Mouse (Mus musculus) heart, embryonic 12.5 days (tissue): ENCODE data around the gene Apopt1. TPM values are rescaled to one million over a fixed set of nuclear protein-coding genes. Genes with fewer than 3 reads are reported as not detected.
"Not testable (repeated sequence)": the region's sequence is repeated elsewhere in the genome, so short reads cannot be mapped to it uniquely, and the experiment has no call there.

Source experiments
- ATAC-seq: fragments of 200-750 bp; cut with Nextera tagmentation; 2 replicates; pipeline ENCODE4 v1.8.0; 2017; ENCODE audit warnings: moderate TSS enrichment, moderate library complexity; ENCODE audit not compliant: insufficient number of reproducible peaks, low FRiP score
- H3K27ac ChIP-seq: fragments of 300-500 bp; sonication (generic); 2 replicates; pipeline ENCODE4 v1.5.1; 2016; ENCODE audit warnings: mild to moderate bottlenecking, moderate library complexity; ENCODE audit not compliant: poor library complexity, severe bottlenecking
- H3K27me3 ChIP-seq: fragments of 300-500 bp; sonication (generic); replicated peaks from 2 replicates; pipeline ENCODE4 v1.6.1; 2016; ENCODE audit warnings: mild to moderate bottlenecking, moderate library complexity
- H3K36me3 ChIP-seq: fragments of 300-500 bp; sonication (generic); 2 replicates; pipeline ENCODE4 v1.6.1; 2016; ENCODE audit warnings: mild to moderate bottlenecking, moderate library complexity
- H3K4me1 ChIP-seq: fragments of 300-500 bp; sonication (generic); replicated peaks from 2 replicates; pipeline ENCODE4 v1.6.1; 2016; ENCODE audit warnings: mild to moderate bottlenecking
- H3K4me2 ChIP-seq: fragments of 300-500 bp; sonication (generic); 2 replicates; pipeline ENCODE4 v1.6.1; 2016; ENCODE audit warnings: mild to moderate bottlenecking, moderate library complexity
- H3K4me3 ChIP-seq: fragments of 300-500 bp; sonication (generic); 2 replicates; pipeline ENCODE4 v1.5.1; 2016; ENCODE audit warnings: mild to moderate bottlenecking
- H3K9ac ChIP-seq: fragments of 300-500 bp; sonication (generic); 2 replicates; pipeline ENCODE4 v1.6.1; 2016; ENCODE audit warnings: mild to moderate bottlenecking, moderate library complexity
- H3K9me3 ChIP-seq: fragments of 300-500 bp; sonication (generic); replicated peaks from 2 replicates; pipeline ENCODE4 v1.6.1; 2016; ENCODE audit warnings: mild to moderate bottlenecking, moderate library complexity
- WGBS: fragments of 180-500 bp; shearing (Covaris S2); methylation state at CpG from one replicate; pipeline ENCODE4 v1.1.7; 2016; 5-methylcytosine and 5-hydroxymethylcytosine counted together
- polyA plus RNA-seq: library from polyadenylated mRNA; unstranded; fragments of >200 nt; fragmentation: Nextera tagmentation; extraction: Ambion mirVana; gene quantifications from 2 replicates; pipeline ENCODE4 v1.2.1, GENCODE M21; 2016

Apopt1 gene
- polyA plus RNA-seq, 1 experiment from 2014 or later: 48.8 TPM

GRCm38 (mm10) chr12:111705186-111705973 is 7.7 kb upstream of the Apopt1 start:
- Histone ChIP-seq H3K9me3 (no peaks in the 10 kb centered on the region), H3K9ac (0 out of 2 replicates have a peak overlapping the region, but pooled peaks have one; percentile 38), H3K27ac (peak overlapping the region; percentile 50), H3K4me3 (no peak overlapping the region), H3K4me2 (peak overlapping the region; percentile 27; the same call in 1 of the 2 replicates), H3K4me1 (peaks cover 32% of the 10 kb centered on the region), H3K36me3 (peaks cover 24% of the 10 kb centered on the region), H3K27me3 (no peaks in the 10 kb centered on the region)
- ATAC-seq: peak; percentile 54; the same call in 1 of the 2 replicates
- 51% methylated on average over 15 of the region's 15 CpGs for WGBS

GRCm38 (mm10) chr12:111708181-111708580 is 4.9 kb upstream of the Apopt1 start:
- no peak overlapping the region for H3K4me2 ChIP-seq
- H3K27ac ChIP-seq: no peak overlapping the region
- no peak for ATAC-seq
- peaks cover 33% of the 10 kb centered on the region for H3K36me3 ChIP-seq
- H3K4me3 ChIP-seq: no peak overlapping the region
- peaks cover 44% of the 10 kb centered on the region for H3K4me1 ChIP-seq
- H3K9ac ChIP-seq: no peak overlapping the region
- no peaks in the 10 kb centered on the region for H3K9me3 ChIP-seq
- 75% methylated on average over 4 of the region's 4 CpGs for WGBS
- H3K27me3 ChIP-seq: no peaks in the 10 kb centered on the region

GRCm38 (mm10) chr12:111710091-111710490 is 3.0 kb upstream of the Apopt1 start:
- Histone ChIP-seq H3K4me3 (no peak overlapping the region), H3K27me3 (no peaks in the 10 kb centered on the region), H3K4me1 (peaks cover 38% of the 10 kb centered on the region), H3K4me2 (no peak overlapping the region), H3K9me3 (no peaks in the 10 kb centered on the region), H3K36me3 (peaks cover 33% of the 10 kb centered on the region), H3K27ac (no peak overlapping the region), H3K9ac (no peak overlapping the region)
- 81% methylated on average over 10 of the region's 10 CpGs for WGBS
- no peak for ATAC-seq

GRCm38 (mm10) chr12:111712476-111712875 is 585 bp upstream of the Apopt1 start:
- WGBS: under 1% methylated on average over 31 of the region's 33 CpGs
- peaks cover 41% of the 10 kb centered on the region for H3K36me3 ChIP-seq
- ATAC-seq: peak; percentile 31
- H3K27me3 ChIP-seq: no peaks in the 10 kb centered on the region
- H3K9ac ChIP-seq: peak overlapping the region; percentile 99
- peak overlapping the region; percentile 100 for H3K4me3 ChIP-seq
- H3K4me1 ChIP-seq: peaks cover 23% of the 10 kb centered on the region
- H3K27ac ChIP-seq: peak overlapping the region; percentile 81
- peak overlapping the region; percentile 90 for H3K4me2 ChIP-seq
- no peaks in the 10 kb centered on the region for H3K9me3 ChIP-seq

- not testable (repeated sequence) for H3K27ac ChIP-seq, ATAC-seq, H3K27me3 ChIP-seq, H3K9me3 ChIP-seq, H3K9ac ChIP-seq
- 75% methylated on average over 6 of the region's 6 CpGs for WGBS
- Histone ChIP-seq H3K36me3 (peaks cover 31% of the 10 kb centered on the region), H3K4me2 (peak overlapping the region; percentile 90), H3K4me1 (peaks cover 15% of the 10 kb centered on the region), H3K4me3 (peak overlapping the region; percentile 100)
Observed at GRCm38 (mm10) chr12:111713880-111714279, 819 bp downstream of the Apopt1 start.

- no peak overlapping the region for H3K27ac ChIP-seq
- H3K4me3 ChIP-seq: no peak overlapping the region
- peaks cover 11% of the 10 kb centered on the region for H3K36me3 ChIP-seq
- H3K27me3 ChIP-seq: no peaks in the 10 kb centered on the region
- no peak for ATAC-seq
- H3K4me2 ChIP-seq: no peak overlapping the region
- H3K4me1 ChIP-seq: peaks cover 11% of the 10 kb centered on the region
- no peak overlapping the region for H3K9ac ChIP-seq
- WGBS: 95% methylated on average over 7 of the region's 7 CpGs
- H3K9me3 ChIP-seq: no peaks in the 10 kb centered on the region
Observed at GRCm38 (mm10) chr12:111716505-111716904, 3.4 kb downstream of the Apopt1 start.

- Histone ChIP-seq H3K4me3 (no peak overlapping the region), H3K9me3 (no peaks in the 10 kb centered on the region), H3K27ac (no peak overlapping the region), H3K36me3 (peaks cover 18% of the 10 kb centered on the region), H3K27me3 (no peaks in the 10 kb centered on the region), H3K9ac (no peak overlapping the region), H3K4me1 (peaks cover 3% of the 10 kb centered on the region), H3K4me2 (no peak overlapping the region)
- ATAC-seq: no peak
- 63% methylated on average over 8 of the region's 8 CpGs for WGBS
Observed at GRCm38 (mm10) chr12:111718656-111719055, 5.6 kb downstream of the Apopt1 start.

GRCm38 (mm10) chr12:111720222-111720621 is 7.2 kb downstream of the Apopt1 start:
- Histone ChIP-seq H3K4me2 (no peak overlapping the region), H3K27ac (no peak overlapping the region)
- no peak for ATAC-seq

GRCm38 (mm10) chr12:111722654-111723053 is 9.6 kb downstream of the Apopt1 start:
- Histone ChIP-seq H3K27me3 (no peaks in the 10 kb centered on the region), H3K36me3 (peaks cover 46% of the 10 kb centered on the region), H3K27ac (no peak overlapping the region), H3K4me2 (no peak overlapping the region), H3K4me1 (peaks cover 8% of the 10 kb centered on the region), H3K4me3 (no peak overlapping the region), H3K9ac (no peak overlapping the region), H3K9me3 (no peaks in the 10 kb centered on the region)
- no peak for ATAC-seq
- WGBS: 72% methylated on average over 9 of the region's 9 CpGs

More at GRCm38 (mm10) chr12:111720222-111720621, 7.2 kb downstream of the Apopt1 start:
- 0 out of 2 replicates have a peak, but pooled peaks cover 2% of the 10 kb centered on the region for H3K4me1 ChIP-seq
- WGBS: 83% methylated on average over 4 of the region's 4 CpGs
- no peaks in the 10 kb centered on the region for H3K9me3 ChIP-seq
- no peaks in the 10 kb centered on the region for H3K27me3 ChIP-seq
- no peak overlapping the region for H3K9ac ChIP-seq
- peaks cover 32% of the 10 kb centered on the region for H3K36me3 ChIP-seq
- H3K4me3 ChIP-seq: no peak overlapping the region

- WGBS: 65% methylated on average over 6 of the region's 6 CpGs
- H3K27me3 ChIP-seq: no peaks in the 10 kb centered on the region
Observed at GRCm38 (mm10) chr12:111724638-111725337, 11.7 kb downstream of the Apopt1 start.

More at GRCm38 (mm10) chr12:111724638-111725337, 11.7 kb downstream of the Apopt1 start:
- Histone ChIP-seq H3K9ac (no peak overlapping the region), H3K9me3 (no peaks in the 10 kb centered on the region), H3K27ac (no peak overlapping the region), H3K4me3 (no peak overlapping the region), H3K4me2 (no peak overlapping the region), H3K36me3 (peaks cover 58% of the 10 kb centered on the region), H3K4me1 (peaks cover 8% of the 10 kb centered on the region)
- 0 out of 2 replicates have a peak, but pooled peaks have one; percentile 16 for ATAC-seq
